Mouse (Mus musculus): Measurements from ENCODE around the gene Cpt1c.

DNA sequence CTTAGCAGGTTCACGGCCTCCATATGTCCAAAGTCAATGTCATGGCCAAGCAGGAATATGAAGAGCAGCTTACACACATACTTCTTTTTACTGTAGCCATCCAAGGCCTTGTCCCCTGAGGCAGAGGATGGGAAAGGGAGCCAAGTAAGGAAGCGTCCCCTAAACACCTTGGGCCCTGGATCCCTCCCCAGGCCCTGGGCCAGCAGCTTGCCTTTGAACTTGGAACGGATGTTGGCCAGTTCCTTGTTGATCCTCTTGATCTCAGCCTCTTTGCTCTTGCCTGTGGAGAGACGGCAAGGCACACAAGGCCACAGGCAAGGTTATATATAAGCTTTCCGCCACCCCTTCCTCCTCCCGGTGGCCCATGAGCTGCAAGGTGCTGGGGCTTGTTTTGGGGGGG lies 58.5 kb downstream of the Cpt1c start:
- TF ChIP-seq POLR2A (IDR thresholded peaks at IDR 0.05; ENCODE audit: extremely low read depth, insufficient read depth, low read length) (no peak), CTCF (IDR thresholded peaks at IDR 0.05; ENCODE audit: extremely low read depth, insufficient read depth, low read length) (no peak)
